Mouse (Mus musculus) neural tube, embryonic 14.5 days (tissue): ENCODE measurements at regions not wholly inside any gene's neighbourhood (a gene's known extent, or its start where the extent isn't known, plus 50 kb on each side); places are given as distances from the start of the nearest gene placed in this dataset.

Experiments used
- ATAC-seq: fragments of 200-750 bp; cut with Nextera tagmentation; 2 replicates; pipeline ENCODE4 v1.8.0; 2017; ENCODE audit warnings: low read depth, mild to moderate bottlenecking, moderate TSS enrichment, moderate library complexity
- H3K27ac ChIP-seq: fragments of 300-500 bp; sonication (generic); 2 replicates; pipeline ENCODE4 v1.5.1; 2014; ENCODE audit warnings: low read depth, mild to moderate bottlenecking, control low read depth, low read length, moderate library complexity, mixed read lengths
- H3K27me3 ChIP-seq: fragments of 300-500 bp; sonication (generic); 2 replicates; pipeline ENCODE4 v1.6.1; 2014; ENCODE audit warnings: low read length; ENCODE audit not compliant: control insufficient read depth, insufficient read depth
- H3K36me3 ChIP-seq: fragments of 300-500 bp; sonication (generic); 2 replicates; pipeline ENCODE4 v1.6.1; 2014; ENCODE audit warnings: low read length, mixed read lengths; ENCODE audit not compliant: control insufficient read depth, insufficient read depth
- H3K4me1 ChIP-seq: fragments of 300-500 bp; sonication (generic); 2 replicates; pipeline ENCODE4 v1.6.1; 2014; ENCODE audit warnings: low read length; ENCODE audit not compliant: control insufficient read depth, insufficient read depth
- H3K4me2 ChIP-seq: fragments of 300-500 bp; sonication (generic); 2 replicates; pipeline ENCODE4 v1.6.1; 2014; ENCODE audit warnings: mild to moderate bottlenecking, low read depth, low read length, control low read depth
- H3K4me3 ChIP-seq: fragments of 300-500 bp; sonication (generic); 2 replicates; pipeline ENCODE4 v1.5.1; 2014; ENCODE audit warnings: low read depth, low read length, control low read depth, mixed read lengths
- H3K9ac ChIP-seq: fragments of 300-500 bp; sonication (generic); replicated peaks from 2 replicates; pipeline ENCODE4 v1.6.1; 2014; ENCODE audit warnings: low read depth, mild to moderate bottlenecking, control low read depth, low read length, mixed read lengths
- H3K9me3 ChIP-seq: fragments of 300-500 bp; sonication (generic); 2 replicates; pipeline ENCODE4 v1.6.1; 2016; ENCODE audit warnings: low read length; ENCODE audit not compliant: control insufficient read depth
- WGBS: fragments of 180-500 bp; shearing (Covaris S2); extraction: QIAGEN DNeasy Blood & Tissue Kit; methylation state at CpG from one replicate; pipeline ENCODE4 v1.1.7; 2014; 5-methylcytosine and 5-hydroxymethylcytosine counted together

- Histone ChIP-seq H3K9me3 (no peaks in the 10 kb centered on the region), H3K27me3 (no peaks in the 10 kb centered on the region), H3K9ac (no peak overlapping the region), H3K4me2 (no peak overlapping the region), H3K27ac (no peak overlapping the region), H3K4me1 (peaks cover 7% of the 10 kb centered on the region), H3K36me3 (no peaks in the 10 kb centered on the region), H3K4me3 (no peak overlapping the region)
- 52% methylated on average over 7 of the region's 7 CpGs for WGBS
- peak; percentile 61; the same call in 1 of the 2 replicates for ATAC-seq
Observed at GRCm38 (mm10) chr16:39229501-39229900, 337.0 kb downstream of the Igsf11 start.

GRCm38 (mm10) chr16:39230439-39230838 lies 338.0 kb downstream of the Igsf11 start:
- no peak overlapping the region for H3K4me3 ChIP-seq
- H3K9ac ChIP-seq = no peak overlapping the region
- H3K36me3 ChIP-seq = no peaks in the 10 kb centered on the region
- ATAC-seq = no peak; the same call in 1 of the 2 replicates
- WGBS = 26% methylated on average over 3 of the region's 3 CpGs
- no peak overlapping the region for H3K4me2 ChIP-seq
- no peak overlapping the region for H3K27ac ChIP-seq
- no peaks in the 10 kb centered on the region for H3K9me3 ChIP-seq
- no peaks in the 10 kb centered on the region for H3K27me3 ChIP-seq
- H3K4me1 ChIP-seq = peaks cover 7% of the 10 kb centered on the region

- 13% methylated on average over 2 of the region's 2 CpGs for WGBS
- Histone ChIP-seq H3K9me3 (no peaks in the 10 kb centered on the region), H3K4me3 (no peak overlapping the region), H3K4me2 (no peak overlapping the region), H3K27me3 (no peaks in the 10 kb centered on the region), H3K27ac (no peak overlapping the region), H3K4me1 (peaks cover 7% of the 10 kb centered on the region), H3K9ac (no peak overlapping the region), H3K36me3 (no peaks in the 10 kb centered on the region)
- ATAC-seq = no peak
Observed at GRCm38 (mm10) chr16:39234290-39234689, 341.8 kb downstream of the Igsf11 start.

- Histone ChIP-seq H3K4me2 (no peak overlapping the region), H3K4me1 (no peaks in the 10 kb centered on the region), H3K36me3 (no peaks in the 10 kb centered on the region), H3K27me3 (no peaks in the 10 kb centered on the region), H3K27ac (no peak overlapping the region), H3K4me3 (no peak overlapping the region), H3K9me3 (no peaks in the 10 kb centered on the region), H3K9ac (no peak overlapping the region)
- ATAC-seq = no peak
- WGBS = 88% methylated on average over 2 of the region's 2 CpGs
Observed at GRCm38 (mm10) chr16:39273490-39273889, 381.0 kb downstream of the Igsf11 start.

- H3K27ac ChIP-seq = no peak overlapping the region
- no peaks in the 10 kb centered on the region for H3K36me3 ChIP-seq
- no peaks in the 10 kb centered on the region for H3K9me3 ChIP-seq
- ATAC-seq = no peak
- H3K27me3 ChIP-seq = no peaks in the 10 kb centered on the region
- H3K4me3 ChIP-seq = no peak overlapping the region
- H3K9ac ChIP-seq = no peak overlapping the region
- H3K4me1 ChIP-seq = no peaks in the 10 kb centered on the region
- WGBS = 23% methylated on average over 2 of the region's 2 CpGs
- H3K4me2 ChIP-seq = no peak overlapping the region
Observed at GRCm38 (mm10) chr16:39284484-39284883, 392.0 kb downstream of the Igsf11 start.

- no peak overlapping the region for H3K27ac ChIP-seq
- no peaks in the 10 kb centered on the region for H3K4me1 ChIP-seq
- no peaks in the 10 kb centered on the region for H3K27me3 ChIP-seq
- no peak overlapping the region for H3K4me3 ChIP-seq
- no peak overlapping the region for H3K9ac ChIP-seq
- no peak for ATAC-seq
- no peak overlapping the region for H3K4me2 ChIP-seq
- 63% methylated on average over 3 of the region's 3 CpGs for WGBS
- H3K36me3 ChIP-seq = no peaks in the 10 kb centered on the region
- no peaks in the 10 kb centered on the region for H3K9me3 ChIP-seq
Observed at GRCm38 (mm10) chr16:39285028-39285744, 392.7 kb downstream of the Igsf11 start.

GRCm38 (mm10) chr16:39286797-39287565 lies 394.5 kb downstream of the Igsf11 start:
- Histone ChIP-seq H3K36me3 (no peaks in the 10 kb centered on the region), H3K27me3 (no peaks in the 10 kb centered on the region), H3K9me3 (no peaks in the 10 kb centered on the region), H3K27ac (no peak overlapping the region), H3K4me2 (no peak overlapping the region), H3K4me3 (no peak overlapping the region), H3K4me1 (no peaks in the 10 kb centered on the region), H3K9ac (no peak overlapping the region)
- peak; percentile 94 for ATAC-seq
- WGBS = 23% methylated on average over 8 of the region's 8 CpGs

- Histone ChIP-seq H3K9me3 (no peaks in the 10 kb centered on the region), H3K36me3 (no peaks in the 10 kb centered on the region), H3K27ac (no peak overlapping the region), H3K4me1 (peaks cover 12% of the 10 kb centered on the region), H3K4me2 (no peak overlapping the region), H3K9ac (no peak overlapping the region), H3K27me3 (no peaks in the 10 kb centered on the region), H3K4me3 (no peak overlapping the region)
- WGBS = 70% methylated on average over 3 of the region's 3 CpGs
- ATAC-seq = no peak
Observed at GRCm38 (mm10) chr16:39298856-39299255, 406.4 kb downstream of the Igsf11 start.

GRCm38 (mm10) chr16:39302902-39303361 lies 410.5 kb downstream of the Igsf11 start:
- Histone ChIP-seq H3K4me1 (peaks cover 12% of the 10 kb centered on the region), H3K4me2 (0 out of 2 replicates have a peak overlapping the region, but pooled peaks have one; percentile 16), H3K9ac (no peak overlapping the region), H3K27me3 (no peaks in the 10 kb centered on the region), H3K4me3 (no peak overlapping the region), H3K9me3 (no peaks in the 10 kb centered on the region), H3K36me3 (no peaks in the 10 kb centered on the region), H3K27ac (peak overlapping the region; percentile 57; the same call in 1 of the 2 replicates)
- ATAC-seq = peak; percentile 99
- WGBS = 30% methylated on average over 1 of the region's 1 CpGs
